Mouse (Mus musculus): ENCODE data around the gene Ctbp2.

Ctbp2 gene

DNA sequence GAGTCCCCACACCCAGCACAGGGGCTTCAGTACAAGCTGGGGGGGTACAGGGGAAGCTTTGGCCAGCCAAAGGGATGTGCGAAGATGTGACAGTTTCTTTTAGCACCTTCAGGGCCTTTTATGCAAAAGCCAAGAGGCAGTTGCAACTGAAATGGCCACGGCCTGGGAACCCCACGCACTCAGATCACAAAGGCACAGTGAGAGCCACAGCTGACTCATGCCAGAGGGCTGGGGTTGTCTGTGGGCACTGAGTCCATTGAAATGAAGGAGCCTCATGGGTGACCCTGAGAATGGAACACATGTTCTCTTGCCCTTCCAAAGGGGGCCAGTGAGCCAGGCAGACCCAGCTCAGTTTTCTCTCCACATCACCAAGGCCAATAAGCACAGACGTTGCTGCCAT is 115.5 kb downstream of the Ctbp2 start:
- DNase-seq (ENCODE audit: low spot score in 2 of 2) = no peak

DNA sequence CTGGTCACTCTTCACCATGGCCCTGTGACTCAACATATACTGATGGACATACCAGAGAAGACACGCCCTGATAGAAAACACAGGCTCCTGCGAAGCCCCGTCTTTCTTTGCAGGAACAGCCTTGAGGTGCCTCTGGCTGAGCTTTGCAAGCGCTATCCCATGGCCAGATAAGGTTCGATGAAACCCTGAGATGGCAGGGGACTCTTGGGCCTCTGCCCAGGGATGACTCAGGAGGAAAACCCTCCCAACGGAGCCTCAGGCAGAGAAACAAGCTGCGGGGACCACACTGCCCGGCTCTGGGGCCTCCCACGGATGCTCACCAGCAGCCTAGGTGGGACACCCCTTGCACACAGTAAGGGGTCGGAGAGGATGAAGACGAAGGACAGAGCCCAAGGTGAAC is 116.8 kb downstream of the Ctbp2 start:
- DNase-seq (ENCODE audit: low spot score in 2 of 2) = peak in 1 of 2 experiments; percentile 66

DNA sequence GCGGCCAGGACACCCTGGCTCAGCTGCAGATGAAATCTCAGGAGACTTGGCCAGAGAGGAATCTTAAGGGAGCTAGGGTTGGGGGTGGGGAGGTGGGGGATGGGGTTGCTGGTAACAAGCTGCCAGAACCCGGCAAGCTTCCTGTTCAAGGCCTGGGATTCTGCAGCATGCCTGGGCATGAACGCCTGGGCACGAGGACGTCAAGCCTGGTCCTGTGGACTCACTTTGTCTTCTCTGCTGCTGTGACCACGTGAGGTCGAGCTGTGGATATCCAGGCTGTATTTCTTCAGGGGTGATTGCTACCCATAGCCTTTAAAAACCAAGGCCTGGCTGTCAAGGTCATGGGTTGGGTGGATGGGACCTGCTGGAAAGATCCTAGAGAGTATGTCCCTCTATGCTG is 118.4 kb downstream of the Ctbp2 start:
- DNase-seq (ENCODE audit: low spot score in 2 of 2) = no peak

DNA sequence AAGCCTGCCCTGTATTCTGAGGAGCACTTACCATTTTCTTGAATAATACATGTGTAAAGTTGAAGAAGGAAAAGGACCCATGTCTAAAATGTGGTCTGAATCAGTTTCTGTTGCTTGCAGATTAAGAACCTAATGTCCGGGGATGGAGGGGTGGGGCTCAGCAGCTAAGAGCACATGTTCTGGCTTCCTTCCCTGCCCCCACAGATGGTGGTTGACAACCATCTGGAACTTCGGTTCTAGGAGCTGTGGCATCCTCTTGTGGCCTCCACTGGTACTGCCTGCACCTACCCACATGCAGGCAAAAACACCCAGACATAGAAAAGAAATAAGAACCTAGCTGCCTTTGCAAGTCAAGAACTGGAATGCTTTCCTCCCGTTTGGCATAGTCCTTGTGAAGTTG is 120.7 kb downstream of the Ctbp2 start:
- peak; percentile 74 to 75 for DNase-seq (ENCODE audit: low spot score in 2 of 2)

DNA sequence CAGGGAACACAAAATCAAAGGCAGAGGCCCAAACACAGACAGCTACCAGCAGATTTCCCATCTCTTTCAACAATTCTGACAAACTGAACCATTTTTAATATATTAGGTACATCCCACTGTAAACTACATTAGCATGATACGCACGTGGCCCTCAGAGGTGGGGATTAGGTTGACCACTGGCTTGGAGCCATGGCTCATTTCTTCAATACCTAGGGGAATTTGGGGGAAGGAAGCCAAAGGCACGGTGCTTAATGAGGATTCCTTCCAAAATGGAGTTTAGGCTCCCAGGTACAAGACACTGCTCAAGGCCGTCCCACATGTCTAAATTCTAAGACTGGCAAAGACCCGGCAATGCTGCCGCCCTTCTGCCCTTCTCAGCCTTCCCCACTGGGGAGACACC is 121.9 kb downstream of the Ctbp2 start:
- DNase-seq (ENCODE audit: low spot score in 2 of 2) = no peak

DNA sequence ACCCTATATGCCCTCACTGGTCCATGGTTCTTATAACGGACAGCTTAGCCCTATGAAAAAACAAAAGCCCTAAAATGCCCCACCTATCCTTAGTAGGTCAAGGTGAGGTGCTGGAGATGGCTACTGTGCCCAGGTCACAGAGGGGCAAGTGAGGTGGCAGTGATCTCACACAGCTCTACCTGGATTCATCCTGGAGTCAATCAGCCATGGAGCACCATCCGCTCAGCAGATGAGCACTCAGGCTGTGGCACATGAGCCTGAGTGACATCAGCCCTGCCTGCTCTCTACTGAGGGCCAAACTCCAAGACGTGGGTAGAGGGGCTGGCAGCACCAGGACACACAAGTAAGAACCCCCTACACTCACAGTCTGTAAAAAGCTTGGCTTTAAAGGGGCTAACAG is 122.8 kb downstream of the Ctbp2 start:
- peak in 1 of 2 experiments; percentile 49 for DNase-seq (ENCODE audit: low spot score in 2 of 2)

DNA sequence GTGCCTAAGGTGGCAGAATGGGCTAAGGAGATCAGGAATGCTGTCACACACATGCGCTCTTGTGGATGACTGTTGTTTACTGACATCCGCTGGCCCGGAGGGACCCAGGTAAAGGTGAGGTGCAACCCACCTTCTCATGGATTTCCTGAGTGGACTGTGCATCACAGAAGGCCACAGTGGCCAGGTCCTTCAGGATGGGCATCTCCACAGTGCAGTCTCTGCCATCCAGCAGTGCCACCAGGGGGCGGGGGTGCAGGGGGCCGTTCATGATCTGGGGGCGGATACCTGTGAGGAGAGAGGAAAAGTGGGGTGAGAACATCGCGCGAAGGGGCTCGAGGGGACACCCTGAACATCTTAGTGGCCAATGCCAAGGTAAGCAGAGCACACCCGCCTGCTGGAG is 125.1 kb downstream of the Ctbp2 start:
- peak; percentile 12 to 58 for DNase-seq (ENCODE audit: low spot score in 2 of 2)

DNA sequence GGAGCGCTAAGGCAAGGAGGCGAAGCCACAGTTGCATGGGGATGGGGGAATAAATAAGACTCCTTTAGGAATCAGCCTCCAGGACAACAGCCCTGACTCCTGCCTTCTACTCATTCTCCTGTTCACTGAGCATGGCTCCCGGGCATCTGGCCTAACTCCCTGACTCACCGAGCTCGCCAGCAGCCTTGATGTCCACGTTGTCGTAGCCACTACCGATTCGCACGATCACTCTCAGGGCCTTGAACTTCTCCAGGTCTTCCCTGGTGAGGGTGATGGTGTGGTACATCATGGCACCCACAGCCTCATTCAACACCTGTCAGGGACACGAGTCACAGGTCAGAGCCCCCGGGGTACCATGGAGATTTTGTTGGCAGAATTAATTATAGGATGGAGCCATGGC is 125.5 kb downstream of the Ctbp2 start:
- DNase-seq (ENCODE audit: low spot score in 2 of 2) = peak in 1 of 2 experiments; percentile 16

DNA sequence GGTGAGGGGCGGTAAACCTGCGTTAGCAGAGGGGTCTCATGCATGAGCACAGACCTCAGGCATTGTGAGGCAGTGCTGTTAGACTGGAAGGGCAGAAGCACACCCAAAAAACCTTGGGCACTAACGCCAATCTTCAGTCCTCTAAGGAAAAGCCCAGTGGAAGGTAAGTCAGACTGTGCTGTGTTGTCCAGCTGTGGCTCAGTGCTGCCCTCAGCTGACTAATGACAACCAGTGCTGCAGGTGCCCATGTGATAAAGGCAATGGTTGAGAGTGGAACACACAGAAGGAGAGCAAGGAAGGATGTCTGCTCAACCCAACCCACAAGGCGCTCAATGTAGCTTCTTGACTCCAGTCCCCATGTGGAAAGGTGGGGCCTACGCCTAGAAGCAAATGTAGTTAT is 127.8 kb downstream of the Ctbp2 start:
- DNase-seq (ENCODE audit: low spot score in 2 of 2) = peak; percentile 16 to 45

DNA sequence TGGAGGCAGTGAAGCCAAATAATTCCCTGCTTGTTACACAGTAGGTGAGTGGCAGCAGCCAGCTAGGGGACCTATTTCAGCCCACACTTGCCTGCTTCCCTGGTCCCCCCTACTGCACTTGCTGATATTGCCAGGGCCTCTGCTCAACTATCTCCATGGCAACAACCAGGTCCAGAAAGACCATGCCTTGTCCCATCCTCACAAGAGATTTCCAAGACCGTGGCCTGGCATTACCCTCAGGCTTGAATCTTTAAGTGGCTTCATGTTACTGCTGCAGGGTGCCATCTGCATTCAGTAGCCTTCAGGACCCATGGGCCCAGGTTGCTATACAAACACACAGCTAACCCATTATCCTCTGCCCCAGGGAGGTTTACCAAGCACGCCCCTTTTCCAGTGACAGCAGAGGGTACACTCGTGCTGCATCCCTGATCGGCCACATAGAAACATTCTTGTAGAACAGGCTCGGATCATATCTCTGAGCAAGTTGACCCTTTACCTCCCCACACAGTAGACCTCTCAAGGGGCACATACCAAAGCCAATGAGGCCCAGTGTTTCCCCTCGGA is 129.4 kb downstream of the Ctbp2 start:
- peak in 1 of 2 experiments; percentile 17 for DNase-seq (ENCODE audit: low spot score in 2 of 2)

DNA sequence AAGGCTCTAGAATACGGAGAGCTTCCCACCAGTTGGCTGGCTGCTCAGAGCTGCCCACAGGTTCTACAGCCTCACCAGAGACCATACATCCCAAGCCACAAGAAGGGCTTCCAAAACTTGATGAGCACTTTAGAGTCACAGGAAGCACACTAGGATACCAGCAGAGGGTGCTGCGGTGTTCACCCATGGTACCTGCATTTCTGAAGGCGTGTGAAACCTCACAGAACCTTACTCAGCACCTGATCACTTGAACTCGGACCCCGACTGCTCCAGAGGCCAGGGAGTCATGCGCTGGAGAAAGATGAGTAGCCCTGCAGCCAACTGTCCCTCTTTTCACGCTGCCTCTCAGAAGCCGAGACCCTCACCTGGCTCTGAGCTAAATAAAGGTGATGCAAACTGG is 130.0 kb downstream of the Ctbp2 start:
- DNase-seq (ENCODE audit: low spot score in 2 of 2) = peak in 1 of 2 experiments; percentile 57

DNA sequence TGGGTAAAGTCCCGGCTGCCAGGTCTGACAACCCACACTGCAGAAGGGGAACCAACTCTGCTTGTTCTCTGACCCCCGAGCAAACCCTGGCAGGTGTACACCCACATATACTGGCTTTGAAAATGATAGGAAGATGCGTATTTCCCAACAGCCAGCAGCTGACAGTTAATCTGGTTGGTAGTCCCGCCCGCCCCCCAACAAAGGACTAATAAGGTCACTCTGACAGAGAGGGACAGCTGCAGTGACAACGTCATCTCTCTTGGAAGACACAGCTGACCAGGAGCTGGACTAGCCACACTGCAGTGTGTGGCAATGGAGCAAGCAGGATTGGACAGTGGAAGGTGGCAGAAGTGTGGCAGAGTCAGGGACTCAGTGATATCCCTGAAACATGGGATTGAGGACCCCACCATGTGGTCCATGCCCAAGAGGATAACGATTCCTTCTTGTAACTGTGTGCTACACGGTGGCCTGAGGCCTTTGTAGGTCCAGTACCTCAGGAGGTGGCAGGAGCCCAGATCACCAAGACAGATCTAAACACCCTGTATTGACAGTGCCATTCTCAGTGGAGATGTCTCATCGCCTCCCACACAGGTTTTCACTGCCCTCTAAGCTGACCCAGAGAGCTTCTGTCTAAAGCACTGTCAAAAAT is 131.1 kb downstream of the Ctbp2 start:
- DNase-seq (ENCODE audit: low spot score in 2 of 2) = peak in 1 of 2 experiments; percentile 41

DNA sequence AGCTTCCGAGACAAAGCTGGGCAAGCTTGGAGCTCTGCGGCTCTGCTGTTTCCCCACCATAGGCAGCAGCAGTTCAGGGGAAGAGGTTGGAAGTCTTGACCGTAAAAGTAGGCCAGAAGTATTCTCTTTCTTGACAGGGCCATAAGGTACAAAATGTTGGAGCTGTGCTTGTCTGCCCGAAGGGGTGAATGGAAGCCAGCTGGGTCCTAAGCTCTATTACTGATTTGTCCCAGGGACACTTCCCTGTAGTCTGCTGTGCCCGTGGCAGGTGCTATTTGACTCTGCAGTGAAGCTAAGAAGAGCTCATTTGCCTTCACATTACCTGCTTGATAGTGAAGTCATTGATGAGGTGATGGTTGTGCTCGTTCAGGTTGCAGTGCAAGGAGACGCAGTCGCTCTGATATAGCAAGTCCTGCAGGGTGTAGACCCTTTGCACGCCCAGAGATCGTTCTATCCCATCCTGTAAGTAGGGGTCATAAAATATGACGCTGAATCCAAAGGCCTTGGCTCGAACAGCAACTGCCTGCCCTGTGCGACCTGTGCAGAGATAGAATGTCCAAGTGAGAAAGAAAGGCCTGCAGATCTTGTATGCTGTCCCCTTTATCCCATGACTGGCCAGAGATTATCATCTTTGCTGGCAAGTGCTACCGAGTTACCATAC is 132.8 kb downstream of the Ctbp2 start:
- DNase-seq (ENCODE audit: low spot score in 2 of 2) = no peak

DNA sequence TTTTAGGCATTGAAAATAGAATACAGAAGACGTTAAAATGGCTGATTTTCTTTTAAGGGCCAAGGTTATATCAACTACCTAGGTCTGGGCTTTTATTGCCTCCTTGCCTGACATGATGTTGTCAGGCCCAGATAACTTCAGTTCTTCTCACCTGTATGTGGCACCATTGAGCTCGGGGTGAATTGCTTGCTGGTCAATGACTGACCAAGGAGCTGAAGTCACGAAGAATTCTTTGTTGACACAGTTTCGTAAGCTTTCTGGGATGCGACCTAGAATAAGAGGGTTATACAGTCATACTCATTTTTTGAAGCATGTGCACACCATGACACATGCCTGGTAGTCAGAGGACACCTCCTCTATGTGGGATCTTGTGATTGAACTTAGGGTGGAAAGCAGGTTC is 134.3 kb downstream of the Ctbp2 start:
- no peak for DNase-seq (ENCODE audit: low spot score in 2 of 2)

DNA sequence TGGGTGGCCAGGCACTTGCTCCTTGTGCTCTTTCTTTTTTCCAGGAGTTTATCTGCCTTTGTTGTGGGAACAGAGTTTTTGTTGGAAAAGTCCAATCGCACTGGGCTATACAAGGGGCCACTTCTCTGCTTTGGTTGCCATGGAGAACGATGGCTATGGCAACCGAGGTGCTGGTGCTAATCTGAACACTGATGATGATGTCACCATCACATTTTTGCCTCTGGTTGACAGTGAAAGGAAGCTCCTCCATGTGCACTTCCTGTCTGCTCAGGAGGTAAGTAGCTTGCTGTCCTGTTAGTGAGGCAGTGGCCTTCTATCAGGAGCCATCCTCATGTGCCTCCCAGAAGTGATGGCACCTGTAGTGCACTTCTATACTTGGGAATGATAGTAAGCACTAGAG is 141.5 kb downstream of the Ctbp2 start:
- DNase-seq (ENCODE audit: low spot score in 2 of 2) = no peak

DNA sequence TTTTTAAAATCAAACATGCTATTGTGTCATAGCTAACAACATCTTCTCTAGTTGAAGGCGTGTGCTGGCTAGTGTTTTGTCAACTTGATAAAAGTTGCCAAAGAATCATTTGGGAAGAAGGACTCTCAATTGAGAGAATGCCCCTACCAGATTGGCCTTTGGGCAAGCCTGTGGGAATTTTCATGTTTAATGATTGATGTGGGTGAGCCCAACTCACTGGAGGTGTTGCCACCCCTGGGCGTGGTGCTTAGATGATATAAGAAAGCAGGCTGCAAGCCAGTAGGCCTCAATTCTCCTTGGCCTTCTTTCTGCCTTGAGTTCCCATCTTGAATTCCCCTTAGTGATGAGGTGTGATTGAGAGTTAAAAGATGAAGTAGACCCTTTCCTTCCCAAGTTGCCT is 146.2 kb downstream of the Ctbp2 start:
- no peak for DNase-seq (ENCODE audit: low spot score in 2 of 2)

DNA sequence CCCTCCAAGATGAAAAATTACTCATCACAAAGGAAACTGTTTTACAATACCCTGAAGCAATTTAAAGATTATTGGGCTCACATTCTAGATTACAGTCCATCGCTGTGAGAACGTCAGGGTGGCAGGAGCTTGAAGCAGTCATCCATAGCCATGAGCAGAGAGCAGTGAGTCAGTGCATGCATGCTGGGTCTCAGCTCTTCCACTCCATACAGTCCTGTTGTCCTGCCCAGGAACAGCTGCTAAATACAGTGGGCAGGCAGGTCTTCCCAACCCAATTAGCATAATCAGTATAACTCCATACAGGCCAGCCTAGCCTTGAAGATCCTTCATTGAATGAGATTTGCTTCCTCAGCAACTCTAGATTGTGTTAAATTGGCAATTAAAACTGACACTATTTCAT is 148.1 kb downstream of the Ctbp2 start:
- no peak for DNase-seq (ENCODE audit: low spot score in 2 of 2)

DNA sequence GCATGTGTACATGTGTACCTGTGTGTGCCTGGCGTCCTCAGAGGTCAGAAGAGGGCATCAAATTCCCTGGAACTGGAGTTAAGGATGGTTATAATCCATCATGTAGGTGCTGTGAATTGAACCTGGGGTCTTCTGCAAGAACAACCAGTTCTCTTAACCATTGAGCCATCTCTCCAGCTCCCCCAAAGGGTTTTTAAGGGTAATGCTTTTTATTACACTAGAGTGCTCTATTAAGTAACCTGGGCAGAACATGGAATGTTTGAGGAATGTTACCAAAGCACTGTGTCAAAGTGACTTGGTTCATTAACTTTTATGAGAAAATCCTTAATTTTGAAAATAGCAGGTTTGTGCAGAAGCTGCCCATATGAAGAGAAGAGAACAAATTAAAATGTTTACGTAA is 152.1 kb downstream of the Ctbp2 start:
- no peak for DNase-seq (ENCODE audit: low spot score in 2 of 2)

DNA sequence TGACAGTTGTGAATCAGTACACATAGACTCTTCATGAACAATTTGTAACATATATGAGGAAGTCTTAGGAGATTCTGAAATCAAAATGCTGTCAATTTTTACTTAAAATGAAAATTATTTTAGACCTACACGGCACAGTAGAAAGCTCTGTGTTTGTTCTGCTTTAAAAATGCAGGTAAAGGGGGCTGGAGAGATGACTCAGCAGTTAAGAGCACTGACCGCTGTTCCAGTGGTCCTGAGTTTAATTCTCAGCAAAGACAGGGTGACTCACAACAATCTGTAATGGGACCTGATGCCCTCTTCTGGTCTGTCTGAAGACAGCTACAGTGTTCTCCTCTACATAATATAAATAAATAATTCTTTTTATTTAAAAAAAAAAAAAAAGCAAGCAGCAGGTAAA is 158.4 kb downstream of the Ctbp2 start:
- no peak for DNase-seq (ENCODE audit: low spot score in 2 of 2)

DNA sequence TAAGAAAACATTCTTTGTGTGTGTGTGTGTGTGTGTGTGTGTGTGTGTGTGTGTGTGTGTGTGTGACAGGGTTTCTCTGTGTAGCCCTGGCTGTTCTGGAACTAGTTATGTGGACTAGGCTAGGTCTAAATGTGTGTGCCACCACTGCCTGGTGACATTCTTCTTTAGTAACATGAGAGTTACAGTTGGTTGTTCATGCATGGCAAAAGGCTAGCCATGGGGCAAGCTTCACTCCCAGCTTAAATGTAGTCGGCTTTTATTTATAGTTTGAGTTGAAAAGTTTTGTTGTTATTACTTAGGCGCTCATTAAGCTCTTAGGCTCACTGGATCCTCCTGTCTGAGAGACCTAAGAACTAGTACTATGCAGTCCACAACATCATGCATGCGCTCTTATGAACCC is 159.8 kb downstream of the Ctbp2 start:
- no peak for DNase-seq (ENCODE audit: low spot score in 2 of 2)

DNA sequence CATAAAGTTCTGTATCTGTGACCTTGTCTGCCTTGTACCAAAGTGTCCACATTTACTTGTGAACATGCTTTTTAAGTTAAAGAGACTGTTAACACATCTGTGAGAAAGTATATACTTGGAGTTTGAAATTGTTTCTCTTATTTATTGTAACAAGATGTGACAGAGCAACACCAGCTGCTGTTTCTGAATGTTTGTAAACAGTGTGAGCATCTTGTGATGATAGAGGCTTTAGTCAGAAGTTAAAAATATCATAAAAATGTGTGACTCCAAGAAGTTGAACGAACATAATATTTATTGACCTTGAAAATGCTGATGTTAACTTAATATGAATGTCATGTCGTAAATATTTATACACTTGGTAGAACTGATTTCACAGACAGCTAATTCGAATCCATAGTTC is 173.5 kb downstream of the Ctbp2 start:
- DNase-seq (ENCODE audit: low spot score in 2 of 2) = no peak

DNA sequence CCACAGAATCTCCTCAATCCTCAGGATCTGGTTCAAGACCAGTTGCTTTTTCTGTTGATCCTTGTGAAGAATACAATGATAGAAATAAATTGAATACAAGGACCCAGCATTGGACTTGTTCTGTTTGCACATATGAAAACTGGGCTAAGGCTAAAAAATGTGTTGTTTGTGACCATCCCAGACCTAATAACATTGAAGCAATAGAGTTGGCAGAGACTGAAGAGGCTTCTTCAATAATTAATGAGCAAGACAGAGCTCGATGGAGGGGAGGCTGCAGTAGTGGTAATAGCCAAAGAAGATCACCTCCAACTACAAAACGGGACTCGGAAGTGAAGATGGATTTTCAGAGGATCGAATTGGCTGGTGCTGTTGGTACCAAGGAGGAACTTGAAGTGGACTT is 174.2 kb downstream of the Ctbp2 start:
- no peak for DNase-seq (ENCODE audit: low spot score in 2 of 2)

DNA sequence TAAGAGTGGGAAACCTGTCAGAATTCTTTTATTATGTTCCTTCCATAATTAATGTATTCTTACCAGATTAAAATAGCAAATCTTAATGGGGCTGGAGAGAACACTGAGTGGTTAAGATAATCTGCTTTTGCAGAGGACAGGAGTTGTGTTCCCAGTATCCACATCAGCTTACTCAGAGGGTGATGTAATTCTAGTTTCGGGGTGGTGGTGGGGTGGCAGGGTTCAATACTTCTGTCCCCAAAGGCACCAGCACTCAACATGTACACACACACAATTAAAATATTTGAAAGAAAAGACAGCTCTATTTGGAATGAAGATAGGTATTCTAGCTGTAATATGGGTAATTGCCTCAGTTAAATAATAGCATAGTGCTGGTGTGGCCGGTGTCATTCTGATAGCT is 183.6 kb downstream of the Ctbp2 start:
- no peak for DNase-seq (ENCODE audit: low spot score in 2 of 2)

DNA sequence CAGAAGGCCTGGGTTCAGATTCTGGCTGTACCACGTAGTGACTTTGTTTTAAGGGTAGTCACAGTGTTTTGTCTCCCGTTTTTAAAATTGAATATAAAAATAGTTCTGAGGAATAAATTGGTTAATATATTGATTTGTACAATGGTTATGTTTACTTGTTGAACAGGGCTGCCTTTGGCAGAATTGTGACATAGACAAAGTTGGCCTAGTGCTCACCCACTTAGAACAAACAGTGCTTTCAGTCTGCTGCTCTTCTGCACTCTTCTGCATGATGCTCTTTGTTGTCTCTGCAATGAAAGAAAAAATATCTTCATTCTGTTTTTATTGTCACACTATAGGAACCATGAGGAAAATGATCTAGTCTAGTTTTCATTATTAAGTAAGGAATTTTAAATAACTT is 185.0 kb downstream of the Ctbp2 start:
- DNase-seq (ENCODE audit: low spot score in 2 of 2) = no peak
